Mouse (Mus musculus) CD8-positive naive resting alpha-beta T cell, adult 2 months (primary cell): Measurements from ENCODE around the gene Casp8ap2.
A peak's percentile ranks its signal among the peaks of the same experiment; 100 is the strongest.

ENCODE experiments used
- DNase-seq, 2 experiments: peaks; one replicate each; pipeline ENCODE4 v3.0.0; 2022; ENCODE audit warnings: low read depth in 2 of 2, low spot score in 2 of 2

Gene Casp8ap2

DNA sequence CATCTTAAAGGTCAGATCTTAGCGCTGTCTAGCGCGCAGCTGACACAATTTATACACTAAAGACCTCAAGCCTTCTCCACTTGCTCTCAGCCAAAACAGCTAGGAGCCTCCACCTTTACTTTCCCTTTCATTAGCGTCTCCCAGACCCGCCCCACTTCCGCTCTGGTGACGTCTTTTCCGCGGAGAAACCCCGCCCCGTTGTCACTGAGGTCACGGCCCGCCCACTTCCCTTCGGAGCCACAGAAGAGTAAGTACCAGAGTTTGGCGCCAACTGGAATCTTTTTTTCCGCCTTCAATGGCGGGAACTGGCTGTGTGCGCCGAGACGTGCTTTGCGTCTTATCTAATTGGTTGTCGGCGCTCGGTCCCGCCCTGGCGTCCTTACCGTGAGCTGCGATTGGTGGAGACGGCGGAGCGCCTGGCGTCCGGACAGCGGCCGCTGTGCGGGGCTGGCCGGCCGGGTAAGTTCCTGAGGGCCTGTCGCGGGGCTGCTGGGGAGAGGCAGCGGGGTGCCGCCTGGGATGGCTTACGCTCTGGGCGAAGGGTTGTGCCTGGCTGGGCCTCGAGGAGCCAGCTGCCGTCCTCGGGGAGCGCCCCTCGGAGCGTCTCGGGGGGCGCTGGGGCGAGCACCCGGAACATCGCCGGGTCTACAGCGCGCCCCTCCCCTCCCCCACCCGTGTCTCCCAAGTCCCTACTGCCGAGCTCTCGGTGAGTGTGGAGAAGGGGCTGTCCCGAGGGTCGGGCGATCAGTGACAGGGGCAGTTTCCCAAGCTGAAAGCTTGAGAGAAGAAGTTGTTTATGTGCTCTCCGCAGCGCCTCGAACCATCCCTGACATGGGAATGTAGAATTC, at the start of gene Casp8ap2:
Gene Casp8ap2 (plus strand): TSS at position 418 of the 848 bp plus-strand sequence.
- DNase-seq = peak; percentile 99 to 100

DNA sequence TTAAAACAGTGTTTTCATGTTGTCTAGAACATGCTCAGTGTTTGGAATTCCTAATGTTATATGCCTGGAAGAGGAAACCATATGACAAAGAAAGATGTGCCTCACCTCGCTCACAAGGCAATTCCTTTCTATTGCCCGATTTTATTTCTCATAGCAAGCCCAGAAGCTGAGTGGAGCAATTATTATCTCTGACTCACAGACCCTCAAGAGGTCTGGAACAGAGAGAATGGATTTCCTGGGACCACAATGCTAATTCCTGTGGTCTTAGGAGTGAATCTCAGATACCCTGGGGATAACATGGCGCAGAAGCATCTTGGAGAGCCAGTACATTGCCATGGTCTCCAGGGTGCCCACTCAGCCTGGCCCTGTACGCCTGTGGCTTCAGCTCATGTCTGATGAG, 46.2 kb upstream of the Casp8ap2 start:
- no peak for DNase-seq

DNA sequence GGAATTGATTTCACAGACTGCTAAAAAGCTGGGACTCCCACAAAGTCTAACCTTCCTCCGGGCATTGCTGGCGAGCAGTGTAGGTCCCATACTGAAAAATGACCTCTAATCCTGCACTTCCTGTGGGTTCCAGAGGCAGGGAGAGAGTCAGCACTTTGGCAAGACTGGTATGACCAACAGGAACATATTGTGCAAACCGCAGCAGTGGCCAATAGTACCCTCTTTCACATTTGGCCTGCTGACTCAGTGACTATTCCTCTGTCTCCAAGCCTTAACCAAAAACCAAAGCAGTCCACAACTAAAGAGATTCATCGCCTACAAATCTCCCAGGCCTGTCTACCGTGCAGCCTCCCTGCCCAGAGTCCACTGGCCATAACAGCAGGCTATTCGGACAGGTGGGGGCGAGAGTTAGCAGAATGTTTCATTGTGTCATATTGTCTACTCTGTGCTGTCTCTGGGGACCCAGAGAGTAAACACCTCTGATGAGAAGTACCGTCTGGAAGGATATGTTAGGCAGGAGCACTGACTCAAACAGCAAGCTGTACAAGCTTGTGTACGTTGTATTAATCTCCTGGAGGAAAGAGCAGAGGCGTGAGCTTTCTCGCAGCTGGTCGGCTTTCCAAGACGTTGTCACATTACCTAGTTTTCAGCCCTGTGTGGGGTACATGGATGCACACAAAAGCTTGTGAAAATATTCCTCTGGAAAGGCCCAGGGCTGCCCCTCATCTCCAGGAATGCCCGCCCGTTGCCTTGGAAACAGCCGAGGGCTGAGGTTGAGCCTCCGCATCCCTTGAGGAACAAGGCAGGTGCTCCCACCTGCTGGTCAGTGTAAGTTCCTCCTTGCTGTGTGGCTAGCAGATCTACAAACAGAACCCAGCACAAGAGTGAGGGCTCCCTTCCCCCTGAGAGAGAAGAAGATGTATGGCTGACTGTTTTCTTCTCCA, 45.0 kb upstream of the Casp8ap2 start:
- no peak for DNase-seq

DNA sequence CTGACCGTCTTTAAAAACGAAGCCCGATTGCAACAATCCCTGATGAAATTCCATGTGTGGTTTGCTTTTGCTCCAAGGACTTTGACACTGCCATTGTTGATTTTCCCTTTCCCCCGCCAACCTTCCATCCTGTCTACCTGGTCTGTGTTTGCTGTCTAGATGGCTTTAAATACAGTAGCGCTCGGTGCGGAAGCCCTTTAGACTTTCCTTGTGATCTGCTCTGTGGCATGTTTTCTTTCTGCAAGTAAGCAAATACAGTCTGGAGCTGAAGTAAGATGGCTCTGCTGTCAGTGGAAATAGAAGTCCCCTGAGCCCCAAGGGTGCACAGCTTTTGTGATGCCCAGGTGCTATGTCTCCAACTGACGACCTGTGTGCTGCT, 44.3 kb upstream of the Casp8ap2 start:
- no peak for DNase-seq

DNA sequence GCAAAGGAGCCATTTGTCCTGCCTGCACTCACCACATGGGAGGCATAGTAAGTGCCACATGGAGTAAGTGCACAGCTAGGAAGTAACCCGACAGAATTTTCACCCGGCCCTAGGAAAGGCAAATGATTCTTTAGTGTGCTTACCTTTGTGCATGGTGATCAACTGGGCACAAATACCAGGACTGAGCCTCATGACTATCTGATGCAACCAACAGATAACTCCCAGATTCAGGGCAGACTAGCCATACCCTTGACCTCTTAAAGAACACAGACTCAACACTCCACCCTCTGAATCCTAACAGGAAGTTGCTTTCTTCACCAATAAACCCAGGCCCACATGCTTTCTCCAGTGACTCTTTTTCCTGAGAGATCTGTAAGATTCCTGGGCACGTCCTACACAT, 43.8 kb upstream of the Casp8ap2 start:
- no peak for DNase-seq

DNA sequence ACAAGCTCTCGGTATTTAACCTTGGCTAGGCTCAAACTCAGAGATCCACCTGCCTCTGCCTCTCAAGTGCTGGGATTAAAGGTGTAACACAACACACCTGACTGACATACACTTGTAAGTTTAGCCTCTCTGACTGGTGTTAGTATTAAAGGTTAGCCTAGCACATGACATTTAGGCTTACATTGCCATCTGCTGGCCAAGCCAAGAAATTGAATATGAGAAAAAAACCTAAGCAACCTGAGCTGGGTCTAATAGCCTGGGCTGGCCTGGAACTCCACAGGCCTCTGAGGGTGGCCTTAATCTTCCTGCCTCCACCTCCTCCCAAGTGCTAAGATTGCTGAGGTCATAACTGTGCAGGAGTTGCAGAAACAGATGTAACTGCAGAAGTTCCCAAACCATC, 43.1 kb upstream of the Casp8ap2 start:
- peak in 1 of 2 experiments; percentile 51 for DNase-seq

DNA sequence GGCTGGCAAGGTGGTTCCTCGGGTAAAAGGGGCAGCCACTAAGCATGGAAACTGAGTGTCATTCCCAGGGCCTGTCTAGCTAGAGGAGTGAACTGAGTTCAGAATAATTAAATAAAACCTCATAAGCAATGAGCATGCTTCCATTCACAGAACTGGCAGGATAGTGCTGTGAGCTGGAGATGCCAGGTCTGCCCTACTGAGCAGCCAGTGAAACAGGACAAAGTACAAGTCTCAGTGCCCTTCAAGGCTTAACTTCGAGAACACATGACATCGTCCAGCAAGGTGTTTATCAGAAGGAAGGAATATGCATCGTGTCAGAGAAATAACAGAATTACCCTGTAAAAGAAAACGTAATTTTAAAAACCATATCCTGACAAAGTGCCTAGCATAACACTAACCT, 41.7 kb upstream of the Casp8ap2 start:
- DNase-seq = no peak

DNA sequence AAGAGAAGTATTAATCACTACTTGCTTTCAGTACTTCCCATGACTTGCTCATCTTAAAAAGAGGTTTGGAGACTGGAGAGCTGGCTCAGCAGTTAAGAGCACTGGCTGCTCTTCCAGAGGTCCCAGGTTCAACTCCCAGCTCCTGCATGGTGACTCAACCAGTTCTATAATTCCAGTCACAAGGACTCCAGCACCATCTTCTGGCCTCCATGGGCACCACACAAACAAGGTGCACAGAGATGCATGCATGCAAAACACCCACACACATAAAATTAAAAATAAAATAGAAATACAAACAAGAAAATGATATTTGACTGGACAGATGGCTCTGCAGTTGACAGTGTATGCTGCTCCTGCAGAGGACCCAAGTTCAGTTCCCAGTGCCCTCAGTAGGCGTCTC, 40.6 kb upstream of the Casp8ap2 start:
- no peak for DNase-seq

DNA sequence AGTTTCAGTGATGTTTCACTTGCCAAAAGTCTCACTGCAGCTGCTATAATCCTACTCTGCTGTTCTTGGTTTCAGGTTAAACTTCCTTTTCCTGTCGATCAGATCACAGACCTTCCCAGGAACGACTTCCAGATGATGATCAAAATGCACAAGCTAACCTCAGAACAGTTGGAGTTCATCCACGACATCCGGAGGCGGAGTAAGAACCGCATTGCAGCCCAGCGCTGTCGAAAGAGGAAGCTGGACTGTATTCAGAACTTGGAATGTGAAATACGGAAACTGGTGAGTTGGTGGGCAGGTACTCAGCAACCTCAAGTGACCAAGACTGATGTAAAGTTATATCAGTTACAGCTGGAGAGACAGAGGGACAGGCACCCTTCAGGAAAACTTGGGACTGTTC, 40.1 kb upstream of the Casp8ap2 start:
- no peak for DNase-seq

DNA sequence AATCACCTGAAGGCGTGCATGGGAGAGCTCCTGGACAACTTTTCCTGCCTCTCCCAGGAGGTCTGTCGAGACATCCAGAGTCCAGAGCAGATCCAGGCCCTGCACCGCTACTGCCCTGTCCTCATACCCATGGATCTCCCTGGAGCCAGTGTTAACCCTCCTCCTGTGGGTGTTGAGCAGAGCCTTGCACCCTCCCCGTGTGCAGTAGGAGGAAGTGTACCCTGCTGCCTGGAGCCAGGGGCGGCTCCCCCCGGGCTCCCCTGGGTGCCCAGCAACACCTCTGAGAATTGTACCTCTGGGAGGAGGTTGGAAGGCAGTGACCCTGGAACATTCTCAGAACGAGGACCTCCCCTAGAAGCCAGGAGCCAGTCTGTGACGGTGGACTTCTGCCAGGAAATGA, 35.4 kb upstream of the Casp8ap2 start:
- DNase-seq = no peak

DNA sequence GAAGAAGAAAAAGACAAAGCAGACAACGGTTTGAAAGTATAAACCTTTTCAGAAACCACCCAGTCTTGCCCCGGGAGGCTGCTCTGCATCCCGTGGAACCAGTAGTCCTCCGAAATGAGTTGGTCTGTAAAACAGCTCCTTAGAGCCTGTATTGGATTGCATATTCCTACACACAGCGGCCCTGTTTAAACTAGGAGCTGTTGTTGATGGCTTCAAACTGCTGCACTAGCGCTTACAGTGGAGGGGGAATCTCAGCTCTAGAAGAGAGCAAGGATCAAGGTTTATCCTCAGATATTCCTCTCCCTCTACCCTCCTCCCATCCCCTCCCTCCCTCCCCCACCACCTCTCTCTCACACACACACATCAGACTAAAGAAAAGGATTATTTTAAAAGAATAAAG, 31.1 kb upstream of the Casp8ap2 start:
- DNase-seq = no peak

DNA sequence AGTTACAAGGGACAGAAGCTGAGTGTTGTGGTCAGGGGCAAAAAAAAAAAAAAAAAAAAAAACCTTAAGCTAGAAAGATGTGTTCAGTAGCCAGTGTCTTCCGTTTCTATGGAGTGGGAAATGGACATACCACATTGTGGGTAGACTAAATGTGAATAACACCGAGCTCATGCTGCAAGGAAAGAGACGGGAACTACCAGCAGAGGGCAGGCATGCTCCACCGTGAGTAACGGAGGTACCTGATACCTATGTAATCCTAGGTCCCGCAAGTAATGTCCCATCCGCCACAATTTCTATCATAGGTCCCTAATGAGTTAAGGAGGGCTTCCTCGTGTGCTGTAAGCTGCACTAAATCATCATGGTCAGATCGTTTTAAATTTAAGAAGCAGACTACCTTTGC, 28.7 kb upstream of the Casp8ap2 start:
- DNase-seq = peak; percentile 60 to 78

DNA sequence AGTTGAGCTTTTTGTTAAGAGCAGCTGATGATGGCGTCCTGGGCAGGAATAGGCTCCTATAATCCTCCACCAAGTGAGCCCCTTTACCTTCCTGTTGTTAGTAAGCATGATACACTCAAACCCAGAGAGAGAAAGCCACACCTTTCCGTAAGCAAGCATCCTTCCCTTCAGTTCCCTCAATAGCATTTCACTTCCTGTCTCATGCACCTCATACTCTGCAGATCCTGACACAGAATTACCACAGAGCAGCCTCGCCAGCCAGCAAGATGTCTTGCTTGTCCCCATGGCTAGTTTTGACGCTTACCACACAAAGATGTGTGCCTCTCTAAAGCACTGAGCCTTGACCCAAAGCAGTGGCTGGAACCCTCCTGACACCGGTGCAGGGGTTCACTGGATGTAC, 27.7 kb upstream of the Casp8ap2 start:
- DNase-seq = peak in 1 of 2 experiments; percentile 18

DNA sequence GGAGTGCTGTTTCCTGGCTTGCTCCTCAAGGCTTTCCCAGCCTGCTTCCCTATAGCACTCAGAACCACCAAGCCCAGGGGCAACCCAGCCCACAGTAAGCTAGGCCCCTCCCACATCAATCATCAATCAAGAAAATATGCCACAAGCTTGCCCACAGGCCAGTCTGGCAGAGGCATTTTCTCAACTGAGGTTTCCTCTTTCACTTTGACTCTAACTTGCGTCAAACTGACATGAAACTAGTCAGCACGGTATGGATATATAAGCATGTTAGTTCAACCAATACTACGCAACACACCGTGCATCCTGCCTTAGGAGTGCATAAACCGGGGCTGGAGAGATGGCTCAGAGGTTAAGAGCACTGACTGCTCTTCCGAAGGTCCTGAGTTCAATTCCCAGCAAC, 27.0 kb upstream of the Casp8ap2 start:
- DNase-seq = peak; percentile 16 to 37

DNA sequence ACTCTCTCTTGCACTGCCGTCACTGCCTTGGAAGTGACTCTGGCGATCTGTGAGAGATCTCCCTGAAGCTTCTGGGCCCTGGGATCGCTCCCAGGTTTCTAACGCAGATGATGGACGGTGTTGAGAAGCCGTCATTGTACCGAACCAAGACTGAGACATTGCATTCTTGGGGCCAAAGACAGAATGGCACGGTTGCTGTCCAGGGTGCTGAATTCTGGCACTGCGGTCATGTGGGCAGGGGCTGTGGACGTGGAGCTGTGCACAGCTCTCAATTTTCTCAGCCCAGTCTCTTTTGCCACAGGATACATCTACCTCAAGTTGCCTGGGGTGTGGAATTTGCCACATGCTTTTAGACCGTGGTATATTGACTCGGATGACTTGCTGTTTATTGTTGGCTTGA, 14.1 kb upstream of the Casp8ap2 start:
- DNase-seq = peak; percentile 29 to 49

DNA sequence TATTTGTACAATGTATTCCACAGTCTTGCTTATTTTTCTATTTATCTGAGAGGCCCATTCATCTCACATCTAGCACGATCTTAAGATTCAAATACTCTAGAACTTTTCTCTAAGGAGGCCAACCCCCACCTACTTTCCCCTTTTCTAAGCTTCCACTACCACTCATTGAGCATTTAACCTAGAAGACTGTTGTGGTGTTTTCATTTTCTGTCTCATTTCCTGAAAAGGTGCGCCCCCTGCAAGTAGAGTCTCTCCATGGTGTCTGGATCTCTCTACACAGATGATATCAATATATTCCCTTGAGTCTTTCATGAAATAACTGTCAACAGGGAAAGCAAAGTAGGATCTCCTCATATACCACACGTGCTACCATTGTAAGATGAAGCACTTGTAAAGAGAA, 12.6 kb upstream of the Casp8ap2 start, which contains the start of gene Gja10:
Gene Gja10 (minus strand): TSS at position 101 of the 400 bp plus-strand sequence.
- no peak for DNase-seq

DNA sequence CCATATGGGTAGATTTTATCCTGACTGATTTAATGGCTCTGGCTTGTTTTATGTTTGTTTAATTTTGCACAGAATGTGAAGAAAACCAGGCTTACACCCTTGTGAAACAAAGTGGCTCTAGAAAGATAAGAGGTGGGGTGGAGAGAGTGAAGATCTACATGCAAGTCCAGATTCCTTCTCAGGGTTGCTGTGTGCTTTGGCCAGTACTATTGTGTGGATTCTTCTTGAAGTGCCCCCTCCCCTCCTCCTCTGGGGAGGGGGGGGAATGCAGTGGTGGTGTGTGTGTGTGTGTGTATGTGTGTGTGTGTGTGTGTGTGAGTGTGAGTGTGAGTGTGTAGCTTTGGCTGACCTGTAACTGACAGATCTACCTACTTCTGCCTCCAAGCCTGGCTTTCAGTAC, 6.4 kb downstream of the Casp8ap2 start:
- no peak for DNase-seq

DNA sequence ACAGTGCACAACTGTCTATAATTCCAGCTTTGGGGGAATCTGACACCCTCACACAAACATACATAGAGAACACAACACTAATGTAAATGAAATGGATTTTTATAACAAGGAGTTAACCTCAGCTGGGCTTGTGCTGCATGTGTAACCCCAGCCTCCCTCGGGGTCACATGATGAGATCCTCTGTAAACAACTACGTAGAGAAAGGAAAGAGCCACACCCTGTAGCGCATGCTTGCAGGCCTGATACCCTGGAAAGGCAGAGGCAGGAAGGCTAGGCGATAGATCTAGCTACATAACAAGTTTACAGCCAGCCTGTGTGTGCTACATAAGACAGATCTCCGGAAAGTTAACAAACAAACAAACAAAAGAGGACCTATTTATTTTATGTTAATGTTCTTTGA, 36.4 kb downstream of the Casp8ap2 start:
- DNase-seq = no peak

DNA sequence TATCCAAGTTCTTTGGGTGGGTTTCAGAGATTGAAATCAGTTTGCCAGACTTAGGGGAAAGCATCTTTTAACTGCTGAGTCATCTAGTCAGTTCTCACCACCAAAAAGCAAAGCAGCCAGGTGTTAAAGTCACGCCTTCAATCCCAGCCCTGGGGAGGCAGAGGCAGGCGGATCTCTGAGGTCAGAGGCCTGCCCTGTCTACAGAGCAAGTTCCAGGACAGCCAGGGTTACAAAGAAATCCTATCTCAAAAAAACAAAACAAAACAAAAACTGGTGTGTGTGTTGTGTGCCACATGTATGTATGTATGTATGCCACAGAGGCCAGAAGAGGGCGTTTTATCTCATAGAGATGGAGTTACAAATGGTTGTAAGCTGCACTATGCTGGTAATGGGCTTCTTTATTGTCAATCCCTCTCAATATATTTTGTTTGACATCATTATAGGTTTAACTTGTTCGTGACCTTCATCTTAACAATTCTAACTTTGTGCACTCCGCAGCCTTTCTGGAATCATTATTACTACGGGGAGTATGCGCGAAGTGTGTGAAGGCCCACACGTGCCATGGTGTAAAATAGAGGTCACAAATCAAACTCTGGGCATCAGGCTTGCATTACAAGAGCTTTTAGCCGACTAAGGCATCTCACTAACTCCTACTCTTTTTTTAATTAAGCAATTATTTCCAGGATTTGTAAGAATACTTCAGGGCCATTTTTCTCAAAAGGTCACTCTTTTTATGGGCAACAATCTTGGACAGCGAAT, 41.1 kb downstream of the Casp8ap2 start:
- no peak for DNase-seq

DNA sequence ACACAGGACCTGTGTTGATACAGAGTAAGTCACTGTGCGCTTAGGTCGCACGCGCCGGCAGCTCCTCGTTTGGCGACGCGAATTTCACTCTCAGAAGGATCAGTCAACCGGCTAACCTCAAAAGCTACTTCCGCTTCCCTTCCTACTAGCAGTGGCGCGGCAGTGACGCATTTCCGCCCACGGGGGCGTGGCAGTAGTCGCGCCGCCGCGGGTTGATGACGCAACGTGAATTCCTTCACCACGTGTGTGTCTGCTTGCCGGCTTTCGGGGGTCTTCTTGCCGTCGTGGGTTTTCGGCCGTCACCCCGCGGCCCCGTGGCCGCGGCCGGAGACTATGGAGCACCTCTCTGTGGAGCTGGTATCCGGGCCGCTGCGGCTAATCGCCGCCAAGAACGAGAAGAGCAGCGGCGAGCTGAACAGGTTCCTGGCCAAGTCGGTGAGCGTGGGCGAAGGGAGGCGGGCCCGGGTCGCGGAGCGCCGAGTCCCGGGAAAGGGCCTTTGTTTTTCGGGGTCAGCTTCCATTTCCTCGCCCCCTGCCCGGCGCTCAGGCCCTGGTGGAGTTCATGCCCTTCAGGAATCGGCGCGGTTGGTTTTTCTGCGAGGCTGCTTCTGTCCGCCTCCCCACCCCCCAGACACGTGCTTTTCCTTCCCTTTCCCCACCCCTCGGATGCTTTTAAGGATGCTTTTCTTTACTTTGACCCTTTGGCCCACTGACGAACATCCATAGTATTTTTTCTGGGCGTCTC, 41.8 kb downstream of the Casp8ap2 start, which contains the start of gene Mdn1:
Gene Mdn1 (plus strand): TSS at position 202 of the 745 bp plus-strand sequence.
- DNase-seq = peak; percentile 91 to 96
